Mouse (Mus musculus) skeletal muscle tissue, adult 2 months (tissue): ENCODE measurements around the gene Il1a.

ENCODE experiments used
- DNase-seq: peaks from one replicate; pipeline ENCODE4 v3.0.0-alpha.2; 2012; ENCODE audit warnings: low read depth, low spot score

The Il1a gene

DNA sequence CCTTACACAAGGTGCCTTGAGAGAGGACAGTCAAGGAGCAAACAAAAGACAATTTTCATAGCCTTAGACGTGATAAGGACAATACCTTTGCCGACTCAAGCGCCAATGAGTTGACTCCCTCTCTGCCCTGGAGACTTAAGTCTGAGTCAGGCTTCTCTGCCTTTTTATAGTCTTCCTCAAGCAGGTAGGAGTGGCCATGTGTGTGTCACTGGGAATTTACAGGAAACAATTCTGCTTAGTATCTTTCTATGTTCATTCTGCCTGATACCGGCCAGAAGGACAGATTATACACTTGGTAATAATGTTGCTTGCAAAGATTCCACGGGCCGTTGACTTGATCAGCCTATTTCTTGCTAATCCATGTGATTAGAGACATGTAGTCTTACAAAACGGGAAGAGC, at the start of gene Il1a:
Gene Il1a (minus strand): TSS at position 137 of the 400 bp plus-strand sequence.
- DNase-seq, result no peak

DNA sequence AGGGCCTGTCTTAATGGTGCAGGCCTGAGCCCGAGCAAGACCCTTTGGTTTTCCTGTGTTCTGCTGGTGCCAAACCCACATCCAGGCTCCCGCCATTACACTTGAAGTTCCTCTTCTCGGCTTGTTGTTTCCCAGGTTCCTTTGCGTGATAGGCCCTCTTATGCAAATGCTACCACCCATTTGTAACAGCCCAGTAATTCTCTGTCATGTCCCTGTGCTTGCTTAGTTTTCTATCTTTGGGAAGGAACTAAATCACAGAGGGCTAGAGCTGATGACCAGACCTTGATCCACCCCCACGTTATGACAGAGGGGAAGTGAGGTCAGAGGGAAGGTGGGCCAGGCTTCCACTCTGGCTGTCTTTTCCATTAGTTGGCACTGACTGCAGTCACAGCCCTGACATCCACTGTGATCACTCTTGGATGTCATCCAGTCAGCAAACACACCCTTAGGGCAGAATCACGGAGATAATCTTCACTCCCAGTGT, 28.4 kb upstream of the Il1a start:
- no peak for DNase-seq

DNA sequence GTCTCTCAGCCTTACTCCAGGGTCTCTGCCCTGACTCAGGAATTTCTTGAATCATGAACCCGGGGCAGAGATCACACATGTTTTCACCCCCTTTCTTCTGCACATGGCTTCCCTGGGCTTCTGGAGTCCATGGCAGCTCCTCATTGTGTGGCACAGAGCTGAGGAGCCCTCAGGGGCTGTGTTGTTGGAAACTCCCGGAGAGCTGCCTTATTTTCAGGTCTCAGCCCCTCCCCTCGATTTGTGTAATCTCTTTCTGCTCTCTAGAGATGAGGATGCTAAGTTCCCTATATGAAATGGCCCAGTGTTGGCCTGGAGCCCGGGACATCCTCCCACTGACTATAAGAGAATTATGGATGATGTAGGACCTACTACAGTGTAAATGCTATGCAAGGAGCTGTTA, 23.7 kb upstream of the Il1a start:
- DNase-seq, result no peak

DNA sequence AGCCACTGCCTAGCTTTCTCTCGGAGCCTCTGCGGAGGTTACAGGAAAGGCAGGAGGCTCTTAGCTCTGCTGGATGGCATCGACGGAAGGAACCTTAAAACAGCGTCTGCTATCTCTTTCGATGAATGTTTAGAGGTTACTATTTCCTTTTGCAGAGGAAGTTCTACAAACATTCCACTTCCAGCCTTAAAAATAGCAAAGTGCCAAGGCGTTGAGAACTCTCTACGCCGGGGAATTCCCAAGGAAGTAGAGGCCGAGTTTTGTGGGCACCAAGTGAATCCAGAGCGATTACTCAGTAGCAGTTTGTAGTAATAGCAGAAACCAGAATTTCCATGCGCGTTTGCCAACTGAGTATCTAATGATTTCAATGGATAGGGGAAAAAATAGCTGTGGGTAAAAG, 20.8 kb upstream of the Il1a start:
- DNase-seq, result no peak

DNA sequence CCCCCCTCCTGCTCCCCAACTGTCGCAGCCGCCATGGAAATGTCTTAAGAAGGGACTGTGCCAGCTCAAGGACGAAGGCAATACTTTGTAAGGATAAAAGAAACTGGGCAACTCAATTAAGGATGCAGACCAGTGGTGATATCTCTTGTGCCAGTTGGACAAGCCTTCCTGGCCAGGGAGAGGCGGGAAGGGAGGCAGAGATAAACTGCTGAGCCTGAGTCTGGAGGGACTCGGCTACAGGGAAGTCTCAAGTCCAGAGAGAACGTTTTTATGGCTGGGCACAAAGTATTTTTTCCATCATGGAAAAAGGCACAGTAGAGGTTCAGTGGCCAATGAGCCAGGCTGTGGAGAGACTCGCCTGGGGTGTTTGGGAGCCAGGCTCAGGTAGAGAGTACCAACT, 20.3 kb upstream of the Il1a start:
- DNase-seq, result no peak

DNA sequence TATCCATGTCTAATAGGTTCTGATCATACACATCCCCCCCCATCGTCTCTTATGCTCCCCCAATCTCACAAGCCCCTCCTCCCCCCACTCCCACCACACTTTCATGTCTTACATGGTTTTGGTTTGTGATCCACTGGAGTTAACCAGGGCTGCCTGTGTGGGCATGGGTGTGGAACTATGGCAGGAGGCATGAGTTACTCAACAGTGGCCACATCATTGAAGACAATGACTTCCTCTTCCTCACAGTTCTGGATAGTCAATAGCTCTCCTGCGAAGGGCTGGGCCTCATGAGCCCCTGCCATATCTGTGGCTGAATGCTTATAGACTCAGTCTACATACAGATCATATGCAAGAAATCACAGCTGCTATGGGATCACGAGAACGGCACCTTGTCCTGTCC, 18.5 kb upstream of the Il1a start:
- DNase-seq, result no peak

DNA sequence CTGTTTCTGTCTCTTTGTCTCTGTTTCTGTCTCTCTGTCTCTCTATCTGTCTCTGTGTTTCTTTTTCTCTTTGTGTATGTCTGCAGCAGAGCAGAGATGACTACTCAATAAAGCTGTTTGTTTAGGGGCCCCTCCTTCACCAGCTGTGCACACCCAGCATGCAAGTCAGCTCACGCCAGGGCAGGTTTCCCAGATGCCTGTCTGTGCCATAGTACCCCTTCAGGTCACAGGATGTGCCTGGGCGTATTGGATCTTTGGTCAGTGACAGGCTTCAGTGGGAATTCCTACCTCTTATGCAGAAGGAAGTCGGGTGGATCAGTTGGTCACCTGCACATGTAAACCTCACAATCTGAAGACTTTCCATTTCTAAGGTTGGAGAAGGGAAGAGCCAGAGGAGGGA, 14.4 kb upstream of the Il1a start:
- DNase-seq, result no peak

DNA sequence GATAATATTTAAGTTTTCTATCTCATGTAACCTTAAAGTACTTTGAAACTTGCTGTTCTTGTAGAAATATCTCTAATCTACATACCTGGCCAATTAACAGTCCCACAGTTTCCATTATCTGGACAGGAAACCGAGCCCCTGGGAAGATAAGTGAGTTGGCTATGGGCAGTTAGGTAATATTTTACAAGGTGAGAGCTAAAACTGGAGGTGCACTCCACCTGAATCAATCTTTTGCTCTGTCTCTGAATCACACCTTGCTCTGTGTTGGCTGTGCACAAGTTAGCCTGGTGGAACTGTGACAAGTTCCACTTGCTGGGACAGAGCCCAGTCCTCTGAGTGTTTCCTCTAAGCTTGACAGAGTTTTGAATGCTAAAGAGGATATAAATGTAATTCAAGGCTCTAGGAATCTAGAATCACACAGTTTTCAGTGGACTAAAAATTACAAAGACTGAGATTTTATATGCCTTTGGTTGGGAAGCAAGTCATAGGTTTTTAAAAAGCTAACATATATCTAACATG, 12.4 kb upstream of the Il1a start:
- no peak for DNase-seq

DNA sequence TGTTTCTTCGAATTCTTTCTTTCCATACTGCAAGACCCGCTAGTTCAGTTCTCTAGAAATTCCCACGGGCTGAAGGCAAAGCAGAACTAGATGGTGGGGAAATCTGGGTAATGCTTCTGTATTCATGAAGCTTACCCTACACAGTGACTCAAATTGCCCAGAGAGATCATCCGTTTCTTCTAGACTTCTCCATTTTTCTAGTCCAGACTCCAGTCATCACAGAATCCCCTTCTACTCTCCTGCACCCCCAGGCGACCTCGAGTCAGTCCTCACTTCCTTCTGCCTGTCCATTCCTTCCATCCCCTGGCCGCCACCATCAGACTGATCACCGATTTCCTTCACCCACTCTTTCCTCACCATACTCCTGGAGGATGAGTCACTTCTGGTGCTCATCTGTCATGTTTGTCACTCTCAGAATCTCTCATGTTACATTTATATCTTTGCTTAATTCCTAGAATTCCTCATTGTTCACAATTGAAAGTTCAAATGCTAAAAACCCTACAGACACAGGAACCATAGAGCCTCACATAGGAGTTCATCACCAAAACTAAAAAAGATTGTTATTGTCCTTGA, 10.3 kb upstream of the Il1a start:
- DNase-seq, result no peak

DNA sequence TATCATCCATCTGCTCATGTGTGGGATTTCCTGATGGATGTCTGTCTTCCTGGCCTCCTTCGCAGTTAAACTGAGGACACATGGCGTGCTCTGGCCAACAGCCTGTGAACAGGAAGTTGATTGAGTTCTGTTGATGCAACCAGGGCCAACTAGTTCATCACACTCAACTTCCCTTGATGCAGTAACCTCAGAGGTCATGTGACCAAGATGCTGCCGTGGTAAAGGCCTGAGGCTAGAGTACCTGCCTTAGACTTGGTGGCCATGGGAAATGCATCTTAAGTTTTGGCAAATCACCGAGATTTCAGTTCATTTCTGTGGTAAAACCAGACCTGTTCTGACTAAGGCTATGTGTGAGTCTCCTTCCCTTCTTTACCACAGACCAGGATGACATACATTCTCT, 6.1 kb upstream of the Il1a start:
- DNase-seq, result no peak

DNA sequence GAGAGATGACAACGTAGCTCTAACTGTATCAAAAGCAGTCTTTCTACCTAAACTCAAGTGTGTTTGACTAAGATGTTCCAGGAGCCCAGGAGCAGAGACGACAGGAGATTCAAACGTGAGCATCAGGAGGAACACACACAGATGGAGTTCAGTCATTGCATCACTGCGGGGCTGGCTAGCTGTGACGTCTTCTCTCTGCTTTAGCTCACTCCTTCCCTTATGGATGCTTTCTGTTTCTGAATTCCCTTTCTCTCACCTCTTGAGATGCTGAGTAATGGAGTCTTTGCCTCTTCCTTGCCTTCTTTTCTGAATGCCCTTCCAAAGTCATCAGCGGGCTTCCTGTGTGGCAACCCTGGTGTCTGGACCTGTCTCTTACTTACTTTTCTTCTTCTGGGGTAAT, 5.1 kb upstream of the Il1a start:
- no peak for DNase-seq

DNA sequence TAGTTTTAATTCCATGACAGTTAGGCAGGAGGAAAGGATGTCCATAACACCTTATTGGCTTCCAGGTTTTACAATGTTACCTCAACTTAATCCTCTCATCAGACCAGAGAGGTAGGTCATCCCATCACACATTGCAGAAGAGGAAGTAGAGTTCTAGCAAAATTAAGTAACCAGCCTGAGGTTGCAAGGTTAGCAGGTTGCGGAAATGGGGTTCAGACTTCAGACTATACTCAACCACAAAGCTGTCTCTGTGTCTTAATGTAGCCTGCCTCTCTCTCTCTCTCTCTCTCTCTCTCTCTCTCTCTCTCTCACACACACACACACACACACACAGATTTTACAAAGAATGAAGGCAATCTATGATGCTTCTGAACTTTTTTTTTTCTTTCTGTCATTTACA, 4.2 kb upstream of the Il1a start:
- no peak for DNase-seq

DNA sequence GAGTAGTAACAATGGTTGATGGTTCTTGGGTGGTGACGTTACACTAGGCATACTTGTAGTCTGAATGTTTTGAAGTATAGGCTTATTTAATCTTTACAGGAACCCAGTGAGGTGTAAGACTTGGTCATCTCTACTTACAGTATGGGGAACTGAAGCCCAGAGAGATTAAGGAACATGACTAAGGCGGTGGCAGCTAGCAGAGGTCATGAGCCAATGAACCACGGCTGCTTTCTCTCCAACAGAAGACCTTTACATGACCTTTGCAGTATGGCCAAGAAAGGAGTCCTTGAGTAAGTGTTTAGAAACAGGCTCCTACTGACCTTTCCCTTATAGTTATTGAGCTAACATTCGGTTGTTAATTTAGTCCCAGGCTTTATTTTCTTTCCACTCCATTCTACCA, 3.8 kb downstream of the Il1a start:
- DNase-seq, result no peak

DNA sequence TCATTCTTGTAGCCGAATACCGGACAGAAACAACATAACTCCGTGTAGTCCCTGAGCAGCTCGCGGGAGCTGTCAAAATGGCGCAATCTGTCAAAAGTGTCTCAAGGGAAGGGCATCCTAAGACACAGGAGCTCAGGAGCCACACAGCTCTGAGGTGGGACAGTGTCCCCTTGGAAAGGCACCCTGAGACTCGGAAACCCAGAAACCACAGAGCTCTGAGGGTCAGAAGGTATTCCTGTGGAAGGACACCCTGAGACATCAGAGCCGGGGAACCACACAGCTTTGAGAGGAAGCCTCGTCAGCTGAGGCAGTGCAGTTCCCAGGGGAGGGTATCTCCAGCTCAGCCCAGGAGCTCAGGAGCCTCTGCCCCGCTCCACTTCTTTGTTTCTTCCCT, 12.2 kb downstream of the Il1a start:
- peak; percentile 7 for DNase-seq

DNA sequence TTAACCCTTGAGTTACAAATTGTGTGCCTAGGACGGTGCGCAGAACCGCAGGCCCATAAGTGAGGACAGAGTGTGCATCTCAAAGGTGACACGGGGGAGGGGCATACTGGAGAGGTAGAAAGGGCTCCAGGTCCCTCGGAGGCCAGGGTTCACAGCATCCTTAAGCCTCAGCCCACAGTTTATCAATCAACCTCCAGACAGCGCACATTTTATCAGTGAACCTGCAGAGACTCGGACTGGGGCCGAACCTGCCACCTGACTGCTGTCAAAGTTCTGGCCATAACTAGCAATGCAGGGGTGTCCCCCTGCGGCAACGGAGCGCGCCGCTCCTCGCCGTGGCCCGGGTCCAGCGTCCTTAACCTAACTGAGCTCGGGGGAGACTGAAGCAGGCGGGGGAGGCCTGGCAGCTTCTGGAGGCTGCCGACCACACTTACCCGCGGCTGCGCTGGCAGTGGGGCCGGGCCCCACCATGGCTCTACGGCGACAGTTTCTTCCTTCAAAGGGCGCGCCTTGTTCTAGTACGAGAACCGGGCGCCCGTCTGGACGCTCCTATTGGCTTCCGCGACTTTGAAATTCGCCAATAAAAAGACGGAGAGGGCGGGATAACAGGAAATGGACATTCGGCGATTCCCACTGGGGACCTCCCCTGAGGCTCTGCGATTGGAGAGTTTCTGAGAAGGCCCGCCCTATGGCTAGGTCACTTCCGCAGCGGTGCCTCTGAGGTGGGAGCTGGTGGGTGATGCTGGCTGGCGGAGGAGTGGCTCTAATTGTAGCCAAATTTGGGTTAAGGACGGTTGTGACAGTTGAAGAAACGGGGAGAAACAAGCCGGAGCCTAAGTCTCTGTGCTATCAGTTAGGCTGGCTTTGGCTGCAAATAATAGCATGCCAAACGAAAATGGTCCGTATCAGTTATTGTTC, 12.8 kb downstream of the Il1a start, which contains the start of gene Ckap2l:
Gene Ckap2l (minus strand): TSS at position 542 of the 918 bp plus-strand sequence.
- peak; percentile 93 for DNase-seq

DNA sequence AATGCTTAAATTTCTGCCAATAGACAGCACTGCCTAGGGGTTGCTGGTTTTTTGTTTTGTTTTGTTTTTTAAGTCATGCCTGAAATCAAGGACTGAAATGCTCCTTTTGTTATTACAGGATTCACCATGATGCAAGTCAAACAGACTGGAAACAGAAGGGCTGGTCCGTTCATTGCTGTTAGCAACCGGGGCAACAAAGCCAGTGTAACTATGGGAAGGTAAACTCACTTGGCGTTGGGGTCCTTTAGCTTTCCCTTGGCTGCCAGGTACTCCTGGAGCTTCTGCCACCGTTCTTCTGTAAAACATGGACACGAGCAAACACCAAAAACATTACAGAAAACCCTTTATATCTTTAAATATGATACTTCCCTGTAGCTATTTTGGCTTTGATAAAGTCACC, 13.7 kb downstream of the Il1a start:
- no peak for DNase-seq

DNA sequence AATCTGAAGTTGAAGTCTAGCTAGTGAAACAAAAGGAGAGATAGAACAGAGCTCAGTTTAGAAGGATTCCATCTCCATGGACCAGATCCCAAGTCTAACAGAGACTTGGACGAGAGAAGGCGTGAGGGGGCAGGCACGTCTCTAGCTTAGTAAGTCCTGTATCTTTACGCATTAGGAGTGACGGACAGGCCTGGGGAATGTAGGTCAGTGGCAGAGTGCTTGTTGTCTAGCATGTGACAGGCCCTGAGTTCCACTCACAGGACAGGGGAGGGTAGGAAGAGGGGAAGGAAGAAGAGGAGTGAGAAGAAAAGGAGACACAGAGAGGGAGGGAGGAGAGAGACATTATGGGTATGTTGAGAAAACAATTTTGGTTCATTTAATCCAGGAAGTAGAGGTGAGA, 14.7 kb downstream of the Il1a start:
- DNase-seq, result no peak

DNA sequence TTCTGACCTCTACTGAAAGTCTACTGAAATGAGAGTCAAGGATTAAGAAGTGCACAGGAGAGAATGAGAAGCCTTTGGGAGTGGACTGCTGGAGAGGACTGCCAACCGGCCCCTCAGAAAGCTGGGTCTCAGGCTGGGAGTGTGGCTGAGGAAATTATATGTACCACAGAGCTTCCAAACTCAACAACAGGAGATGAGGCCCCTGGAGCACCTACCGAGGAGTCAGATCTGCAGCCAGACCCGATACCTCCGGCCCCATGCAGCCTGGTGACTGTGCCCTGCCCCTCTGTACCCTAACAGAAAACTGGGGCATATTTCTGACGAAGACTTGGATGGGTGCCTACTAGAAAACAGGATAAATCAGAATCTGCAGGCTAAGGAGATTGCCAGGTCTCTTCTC, 35.9 kb downstream of the Il1a start:
- no peak for DNase-seq

DNA sequence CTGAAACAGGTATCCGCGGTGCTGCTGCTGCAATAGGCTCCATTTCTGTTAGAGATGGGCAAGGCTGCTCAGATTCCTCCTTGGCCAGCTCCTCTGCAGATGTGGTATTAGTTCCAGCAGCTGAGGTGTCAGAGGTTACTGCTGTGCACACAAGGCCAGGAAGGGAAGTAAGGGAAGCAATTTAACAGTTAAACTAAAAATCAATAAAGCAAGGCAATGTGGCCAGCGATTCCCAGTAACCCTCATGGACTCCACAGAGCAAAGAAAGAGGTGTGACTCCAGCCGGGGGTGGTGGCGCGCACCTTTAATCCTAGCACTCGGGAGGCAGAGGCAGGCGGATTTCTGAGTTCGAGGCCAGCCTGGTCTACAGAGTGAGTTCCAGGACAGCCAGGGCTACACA, 39.2 kb downstream of the Il1a start:
- no peak for DNase-seq

DNA sequence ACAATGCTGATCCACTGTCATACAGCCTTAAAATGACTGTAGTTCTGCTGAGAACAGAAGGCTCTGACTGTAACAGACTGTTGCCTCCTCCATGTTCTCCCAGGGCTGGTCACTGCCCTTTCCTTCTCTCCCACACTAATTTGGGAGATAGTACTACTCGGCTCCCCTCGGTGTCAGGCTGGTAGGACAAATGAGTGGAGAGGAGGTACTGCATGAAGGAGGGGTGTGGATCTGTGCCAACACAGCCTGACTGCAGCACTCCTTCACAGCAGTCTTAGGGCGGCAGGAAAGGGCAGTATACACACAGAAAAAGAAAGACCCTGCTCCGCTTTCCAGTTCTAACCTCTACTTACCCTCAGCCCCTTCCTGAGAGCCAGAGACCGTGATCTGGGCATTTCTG, 39.8 kb downstream of the Il1a start:
- DNase-seq, result no peak

DNA sequence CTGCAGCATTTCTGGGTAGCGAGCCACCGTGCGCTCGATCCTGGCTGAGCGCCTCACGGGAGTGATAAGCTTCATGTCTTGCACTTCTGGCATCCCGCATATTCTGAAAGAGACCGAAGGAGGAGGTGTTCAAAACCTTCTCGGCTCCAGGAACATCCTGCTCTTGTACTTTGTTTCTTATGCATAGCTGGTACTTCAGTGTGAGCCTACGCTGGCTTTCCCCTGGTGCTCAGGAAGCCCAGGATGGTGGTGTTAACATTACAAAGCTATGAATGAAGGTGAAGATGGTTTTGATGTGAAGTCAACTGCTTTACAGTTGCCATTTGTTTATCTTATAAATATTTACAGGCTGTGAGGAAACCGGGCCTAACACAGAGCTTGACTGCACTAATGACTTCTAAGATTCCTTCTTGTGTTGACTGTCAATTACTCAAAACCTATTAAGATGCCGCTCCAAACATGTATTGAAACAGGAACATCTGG, 40.6 kb downstream of the Il1a start:
- no peak for DNase-seq

DNA sequence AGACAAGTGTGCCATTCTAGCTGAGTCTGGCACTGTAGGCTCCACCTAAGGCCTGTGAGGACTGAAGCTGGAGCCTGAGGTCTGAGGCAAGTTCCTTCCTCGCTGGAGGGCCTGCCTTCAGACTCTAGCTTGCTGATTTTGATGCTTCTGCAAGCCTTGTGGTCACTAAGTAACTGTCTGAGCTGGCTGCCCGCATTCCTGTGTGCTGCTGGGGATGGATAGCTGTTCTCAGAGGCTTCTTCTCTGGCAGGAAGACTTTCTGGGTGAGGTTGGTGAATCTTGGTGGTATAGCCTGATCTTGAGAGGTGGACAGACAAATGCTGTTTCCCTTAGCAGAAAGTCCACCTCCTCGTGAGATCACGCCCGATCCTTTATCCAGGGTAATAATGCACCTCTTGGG, 42.0 kb downstream of the Il1a start:
- DNase-seq, result no peak

DNA sequence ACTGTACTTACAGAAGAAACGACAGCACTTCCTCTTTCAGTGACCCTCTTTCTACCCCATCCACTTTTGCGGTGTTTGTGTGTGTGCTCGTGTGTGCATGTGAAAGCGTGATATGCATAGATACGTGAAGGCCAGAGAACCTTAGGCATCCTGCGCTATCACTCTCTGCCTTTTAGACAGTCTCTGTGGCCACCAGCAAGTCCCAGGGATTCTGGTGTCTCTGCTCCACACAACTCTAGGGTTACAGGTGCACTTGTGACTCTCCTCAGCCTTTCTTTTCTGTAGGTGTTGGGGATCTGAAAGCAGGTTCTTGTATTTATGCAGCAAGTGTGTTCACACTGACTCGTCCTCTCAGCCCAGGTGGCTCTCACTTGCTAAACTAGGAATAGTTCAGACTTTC, 44.5 kb downstream of the Il1a start:
- DNase-seq, result no peak
